Mouse (Mus musculus): ENCODE measurements at regions not wholly inside any gene's neighbourhood (a gene's known extent, or its start where the extent isn't known, plus 50 kb on each side); places are given as distances from the start of the nearest gene placed in this dataset.

DNA sequence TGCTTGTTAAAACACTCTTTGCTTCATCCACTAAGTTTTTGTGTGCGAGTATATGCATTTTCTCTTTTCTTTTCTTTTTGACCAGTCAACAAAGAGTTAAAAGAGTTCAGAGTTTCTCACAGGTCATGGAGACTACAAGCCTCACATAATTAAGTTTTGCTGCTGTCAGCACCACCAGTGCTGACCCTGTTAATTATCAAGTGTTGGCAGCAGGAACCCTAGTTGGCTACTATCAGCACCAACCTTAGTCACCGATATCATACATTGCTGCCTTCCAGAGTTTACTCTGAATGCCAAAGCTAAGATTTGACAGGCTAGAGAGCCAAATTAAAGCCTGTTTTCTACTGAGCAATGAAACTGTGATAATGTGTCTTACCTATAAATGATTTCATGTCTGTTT, 491.8 kb upstream of the Cntnap2 start:
- Histone ChIP-seq H3K27ac (replicated peaks in 1 of 2; ENCODE audit: control insufficient read depth in 1 of 2, insufficient read depth in 1 of 2, low read depth in 2 of 2, low read length in 2 of 2) (no peak overlapping the region; a peak in 1 of 4 replicates), H3K9ac (ENCODE audit: low read length) (no peak overlapping the region), H3K4me1 (ENCODE audit: control insufficient read depth in 2 of 2, insufficient read depth in 2 of 2, low read length in 2 of 2) (peaks cover 4 to 13% of the 10 kb centered on the region in 2 experiments; a peak in 3 of 4 replicates), H3K27me3 (ENCODE audit: control insufficient read depth, insufficient read depth, low read length) (no peaks in the 10 kb centered on the region), H3K36me3 (ENCODE audit: control insufficient read depth, insufficient read depth, low read length) (no peaks in the 10 kb centered on the region), H3K4me3 (ENCODE audit: control insufficient read depth in 1 of 2, insufficient read depth in 1 of 2, low read depth in 1 of 2, low read length in 2 of 2) (no peak overlapping the region), H3K9me3 (ENCODE audit: control insufficient read depth, low read length) (no peaks in the 10 kb centered on the region), H3K4me2 (ENCODE audit: low read length) (no peak overlapping the region)
- WGBS, result 45% methylated on average over 2 of the region's 2 CpGs
- peak; percentile 76 for ATAC-seq (ENCODE audit: insufficient number of reproducible peaks, insufficient read depth, low FRiP score, low read depth)

DNA sequence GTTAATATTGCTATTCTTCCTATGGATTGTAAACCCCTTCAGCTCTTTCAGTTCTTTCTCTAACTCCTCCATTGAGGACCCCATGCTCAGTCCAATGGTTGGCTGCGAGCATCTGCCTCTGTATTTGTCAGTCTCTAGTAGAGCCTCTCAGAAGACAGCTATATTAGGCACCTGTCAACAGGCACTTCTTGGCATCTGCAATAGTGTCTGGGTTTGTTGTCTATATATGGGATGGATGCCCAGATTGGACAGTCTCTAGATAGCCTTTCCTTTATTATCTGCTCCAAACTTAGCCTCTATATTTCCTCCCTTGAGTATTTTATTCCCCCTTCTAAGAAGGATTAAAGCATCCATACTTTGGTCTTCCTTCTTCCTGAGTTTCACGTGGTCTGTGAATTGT, 490.2 kb upstream of the Cntnap2 start:
- Histone ChIP-seq H3K4me1 (ENCODE audit: control insufficient read depth in 2 of 2, insufficient read depth in 2 of 2, low read length in 2 of 2) (peaks cover 4 to 14% of the 10 kb centered on the region in 2 experiments; a peak in 3 of 4 replicates), H3K9me3 (ENCODE audit: control insufficient read depth, low read length) (no peaks in the 10 kb centered on the region), H3K36me3 (ENCODE audit: control insufficient read depth, insufficient read depth, low read length) (no peaks in the 10 kb centered on the region), H3K27ac (replicated peaks in 1 of 2; ENCODE audit: control insufficient read depth in 1 of 2, insufficient read depth in 1 of 2, low read depth in 2 of 2, low read length in 2 of 2) (0 out of 4 replicates have a peak overlapping the region, but pooled peaks of 1 of the 2 experiments have one; percentile 44), H3K9ac (ENCODE audit: low read length) (no peak overlapping the region), H3K27me3 (ENCODE audit: control insufficient read depth, insufficient read depth, low read length) (no peaks in the 10 kb centered on the region), H3K4me3 (ENCODE audit: control insufficient read depth in 1 of 2, insufficient read depth in 1 of 2, low read depth in 1 of 2, low read length in 2 of 2) (no peak overlapping the region), H3K4me2 (ENCODE audit: low read length) (no peak overlapping the region)
- WGBS, result 30% methylated on average over 2 of the region's 2 CpGs
- no peak for ATAC-seq (ENCODE audit: insufficient number of reproducible peaks, insufficient read depth, low FRiP score, low read depth)

DNA sequence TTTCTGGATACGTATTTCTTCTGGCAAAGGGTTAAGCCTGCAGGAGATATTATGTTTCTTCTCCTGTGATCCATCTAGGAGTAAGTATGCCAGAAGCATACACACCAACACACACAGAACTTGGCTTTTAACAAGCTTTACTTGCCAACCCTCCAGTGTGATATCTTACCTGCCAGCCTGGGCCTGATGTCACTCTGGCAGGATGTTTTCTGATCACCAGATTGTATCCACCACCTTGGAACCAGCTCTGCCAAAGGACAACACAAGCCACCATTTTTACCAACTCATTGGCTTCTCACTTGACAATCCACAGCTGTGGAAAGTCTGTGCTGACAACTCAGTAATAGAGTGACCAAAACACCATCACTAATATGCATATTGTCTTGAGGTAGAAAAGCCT, 469.0 kb upstream of the Cntnap2 start:
- Histone ChIP-seq H3K4me2 (ENCODE audit: low read length) (no peak overlapping the region), H3K4me1 (ENCODE audit: control insufficient read depth in 2 of 2, insufficient read depth in 2 of 2, low read length in 2 of 2) (no peaks in the 10 kb centered on the region), H3K27ac (replicated peaks in 1 of 2; ENCODE audit: control insufficient read depth in 1 of 2, insufficient read depth in 1 of 2, low read depth in 2 of 2, low read length in 2 of 2) (no peak overlapping the region), H3K27me3 (ENCODE audit: control insufficient read depth, insufficient read depth, low read length) (no peaks in the 10 kb centered on the region), H3K36me3 (ENCODE audit: control insufficient read depth, insufficient read depth, low read length) (no peaks in the 10 kb centered on the region), H3K9me3 (ENCODE audit: control insufficient read depth, low read length) (no peaks in the 10 kb centered on the region), H3K4me3 (ENCODE audit: control insufficient read depth in 1 of 2, insufficient read depth in 1 of 2, low read depth in 1 of 2, low read length in 2 of 2) (no peak overlapping the region), H3K9ac (ENCODE audit: low read length) (no peak overlapping the region)
- ATAC-seq (ENCODE audit: insufficient number of reproducible peaks, insufficient read depth, low FRiP score, low read depth), result no peak
- 85% methylated on average over 1 of the region's 1 CpGs for WGBS

Measured in heart, embryonic 14.5 days (tissue).